Mouse (Mus musculus): Measurements from ENCODE around the gene Cdk6.
"Not testable (repeated sequence)": the region's sequence is repeated elsewhere in the genome, so short reads cannot be mapped to it uniquely, and the experiment has no call there.

Gene Cdk6

GRCm38 (mm10) chr5:3341111-3341911, at the start of gene Cdk6:
Cdk6 (plus strand) TSS chr5:3341485.
- no peak for DNase-seq (ENCODE audit: low spot score)

GRCm38 (mm10) chr5:3293666-3294065, 47.6 kb upstream of the Cdk6 start:
- no peak for DNase-seq (ENCODE audit: low spot score)

GRCm38 (mm10) chr5:3300801-3301457, 40.4 kb upstream of the Cdk6 start:
- no peak for DNase-seq (ENCODE audit: low spot score)

GRCm38 (mm10) chr5:3301535-3301934, 39.8 kb upstream of the Cdk6 start:
- DNase-seq (ENCODE audit: low spot score), result no peak

- DNase-seq (ENCODE audit: low spot score), result no peak
These were observed 37.4 kb upstream of the Cdk6 start for GRCm38 (mm10) chr5:3303876-3304275.

GRCm38 (mm10) chr5:3306146-3306545, 35.1 kb upstream of the Cdk6 start:
- no peak for DNase-seq (ENCODE audit: low spot score)

- no peak for DNase-seq (ENCODE audit: low spot score)
These were observed 32.2 kb upstream of the Cdk6 start for GRCm38 (mm10) chr5:3309122-3309521.

- no peak for DNase-seq (ENCODE audit: low spot score)
These were observed 31.7 kb upstream of the Cdk6 start for GRCm38 (mm10) chr5:3309587-3309986.

GRCm38 (mm10) chr5:3311156-3311555, 30.1 kb upstream of the Cdk6 start:
- DNase-seq (ENCODE audit: low spot score), result not testable (repeated sequence)

GRCm38 (mm10) chr5:3317724-3318123, 23.6 kb upstream of the Cdk6 start:
- not testable (repeated sequence) for DNase-seq (ENCODE audit: low spot score)

- DNase-seq (ENCODE audit: low spot score), result no peak
These were observed 21.1 kb upstream of the Cdk6 start for GRCm38 (mm10) chr5:3320225-3320624.

- no peak for DNase-seq (ENCODE audit: low spot score)
These were observed 19.2 kb upstream of the Cdk6 start for GRCm38 (mm10) chr5:3322052-3322451.

GRCm38 (mm10) chr5:3324116-3324515, 17.2 kb upstream of the Cdk6 start:
- DNase-seq (ENCODE audit: low spot score), result no peak

- no peak for DNase-seq (ENCODE audit: low spot score)
These were observed 11.9 kb upstream of the Cdk6 start for GRCm38 (mm10) chr5:3329361-3329760.

- no peak for DNase-seq (ENCODE audit: low spot score)
These were observed 10.4 kb upstream of the Cdk6 start for GRCm38 (mm10) chr5:3330932-3331331.

- DNase-seq (ENCODE audit: low spot score), result not testable (repeated sequence)
These were observed 8.3 kb upstream of the Cdk6 start for GRCm38 (mm10) chr5:3333019-3333418.

GRCm38 (mm10) chr5:3340340-3341058, 786 bp upstream of the Cdk6 start:
- DNase-seq (ENCODE audit: low spot score), result not testable (repeated sequence)

GRCm38 (mm10) chr5:3341931-3342770, 866 bp downstream of the Cdk6 start:
- DNase-seq (ENCODE audit: low spot score), result no peak

- DNase-seq (ENCODE audit: low spot score), result no peak
These were observed 1.7 kb downstream of the Cdk6 start for GRCm38 (mm10) chr5:3342771-3343565.

- DNase-seq (ENCODE audit: low spot score), result no peak
These were observed 2.3 kb downstream of the Cdk6 start for GRCm38 (mm10) chr5:3343566-3344080.

Data from left cerebral cortex, adult 11 months (tissue).